Mouse (Mus musculus) cerebellum, adult 2 months (tissue): ENCODE results near the gene Cntnap4. TPM values are rescaled to one million over a fixed set of nuclear protein-coding genes. Genes with fewer than 3 reads are reported as not detected.

Source experiments
- DNase-seq, 2 experiments: peaks; one replicate each; pipeline ENCODE4 v3.0.0; 2021
- H3K27ac ChIP-seq: fragments of 200-500 bp; 2 replicates; pipeline ENCODE4 v1.5.1; 2012; ENCODE audit warnings: low read length, control low read depth, inconsistent platforms; ENCODE audit not compliant: insufficient read depth
- H3K27me3 ChIP-seq: fragments of 200-500 bp; 2 replicates; pipeline ENCODE4 v1.6.1; 2012; ENCODE audit warnings: inconsistent platforms, mild to moderate bottlenecking, low read length, moderate library complexity; ENCODE audit not compliant: control insufficient read depth, insufficient read depth
- H3K4me1 ChIP-seq: fragments of 200-500 bp; 2 replicates; pipeline ENCODE4 v1.6.1; 2011; ENCODE audit warnings: low read length; ENCODE audit not compliant: control insufficient read depth, insufficient read depth
- H3K4me3 ChIP-seq: fragments of 200-500 bp; replicated peaks from 2 replicates; pipeline ENCODE3; 2011; ENCODE audit warnings: mild to moderate bottlenecking, low read depth, low read length, control low read depth; ENCODE audit not compliant: insufficient read depth
- CTCF ChIP-seq: fragments of 200-500 bp; IDR thresholded peaks from 2 replicates; pipeline ENCODE4 v1.5.1; 2011; ENCODE audit warnings: low read depth, mild to moderate bottlenecking, control low read depth, low read length, moderate library complexity, borderline replicate concordance; ENCODE audit not compliant: insufficient read depth
- POLR2A ChIP-seq: fragments of 200-500 bp; IDR thresholded peaks from 2 replicates; pipeline ENCODE4 v1.6.1; 2011; ENCODE audit warnings: low read length, control low read depth, borderline replicate concordance; ENCODE audit not compliant: insufficient read depth
- WGBS: fragments of 180-500 bp; shearing (Covaris S2); methylation state at CpG from one replicate; pipeline ENCODE4 v1.1.7; 2018; 5-methylcytosine and 5-hydroxymethylcytosine counted together
- polyA plus RNA-seq: library from polyadenylated mRNA; depleted of rRNA; stranded (reverse); fragments of >200 nt; gene quantifications from 2 replicates; pipeline ENCODE4 v1.2.3, GENCODE M21; 2012

The Cntnap4 gene
- polyA plus RNA-seq, 1 experiment, result 29.7 TPM

DNA sequence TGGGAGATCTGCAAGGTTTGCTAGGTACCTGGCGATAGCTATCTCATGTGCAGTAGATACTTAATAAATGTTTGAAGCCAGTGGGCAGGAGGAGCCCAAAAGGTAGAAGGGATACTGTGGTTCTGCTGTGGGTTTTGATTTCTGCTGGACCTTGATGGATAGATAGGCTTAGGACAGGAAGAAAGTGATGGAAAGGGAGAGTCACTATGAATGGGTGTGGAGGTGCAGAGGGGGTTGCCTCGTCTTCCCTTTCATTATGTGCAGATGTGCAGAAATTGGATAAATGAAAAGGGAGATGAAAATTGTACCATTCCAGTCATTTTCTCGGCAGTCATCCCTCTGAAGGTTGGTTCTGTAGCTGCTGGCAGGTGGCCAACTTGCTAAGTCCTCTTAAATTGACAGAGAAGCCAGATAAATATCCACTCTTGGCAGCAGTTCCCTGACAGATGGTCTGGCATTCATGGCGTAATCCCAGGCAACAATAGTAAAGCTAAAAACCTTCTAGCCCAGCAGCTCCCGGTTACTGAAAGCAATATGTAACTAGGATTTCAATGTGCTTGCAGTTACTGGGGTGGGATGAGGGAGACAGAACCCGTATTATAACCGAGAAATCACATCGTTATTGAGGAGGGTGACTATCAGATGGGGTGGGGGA is 336.7 kb downstream of the Cntnap4 start:
- peak overlapping the region; percentile 41; the same call in 1 of the 2 replicates for H3K27ac ChIP-seq
- WGBS, result 6% methylated on average over 8 of the region's 8 CpGs

DNA sequence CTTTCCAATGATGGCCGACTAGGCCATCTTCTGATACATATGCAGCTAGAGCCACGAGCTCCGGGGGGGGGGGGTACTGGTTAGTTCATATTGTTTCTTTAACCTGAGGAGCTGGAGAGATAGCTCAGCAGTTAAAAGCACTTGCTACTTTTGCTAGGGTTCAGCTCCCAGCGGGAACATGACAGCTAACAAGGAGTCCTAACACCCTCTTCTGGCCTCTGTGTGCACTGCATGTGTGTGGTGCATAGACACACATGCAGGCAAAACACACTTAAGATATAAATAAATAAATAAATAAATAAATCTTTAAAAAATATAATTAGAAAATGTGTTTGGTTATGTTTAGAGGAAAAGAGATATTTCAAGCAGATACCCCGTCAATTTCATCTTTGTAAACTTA is 339.7 kb downstream of the Cntnap4 start:
- no peaks in the 10 kb centered on the region for H3K27me3 ChIP-seq
- WGBS, result 89% methylated on average over 5 of the region's 5 CpGs
- H3K4me1 ChIP-seq, result peaks cover 10% of the 10 kb centered on the region
- H3K27ac ChIP-seq, result no peak overlapping the region
- H3K4me3 ChIP-seq, result no peak overlapping the region
- TF ChIP-seq CTCF (0 out of 2 replicates have a peak, but pooled peaks have one; percentile 19), POLR2A (no peak)
- DNase-seq, result peak; percentile 26 to 34

More for the DNA sequence above, 336.7 kb downstream of the Cntnap4 start:
- H3K4me3 ChIP-seq, result no peak overlapping the region
- TF ChIP-seq POLR2A (no peak), CTCF (no peak)
- peak; percentile 97 to 98 for DNase-seq
- H3K27me3 ChIP-seq, result no peaks in the 10 kb centered on the region
- H3K4me1 ChIP-seq, result peaks cover 10% of the 10 kb centered on the region

GRCm38 (mm10) chr8:112911422-112911821 is 341.6 kb downstream of the Cntnap4 start:
- Histone ChIP-seq H3K27ac (no peak overlapping the region), H3K4me1 (peaks cover 9% of the 10 kb centered on the region), H3K4me3 (no peak overlapping the region), H3K27me3 (no peaks in the 10 kb centered on the region)
- no peak for DNase-seq
- TF ChIP-seq CTCF (no peak), POLR2A (no peak)

DNA sequence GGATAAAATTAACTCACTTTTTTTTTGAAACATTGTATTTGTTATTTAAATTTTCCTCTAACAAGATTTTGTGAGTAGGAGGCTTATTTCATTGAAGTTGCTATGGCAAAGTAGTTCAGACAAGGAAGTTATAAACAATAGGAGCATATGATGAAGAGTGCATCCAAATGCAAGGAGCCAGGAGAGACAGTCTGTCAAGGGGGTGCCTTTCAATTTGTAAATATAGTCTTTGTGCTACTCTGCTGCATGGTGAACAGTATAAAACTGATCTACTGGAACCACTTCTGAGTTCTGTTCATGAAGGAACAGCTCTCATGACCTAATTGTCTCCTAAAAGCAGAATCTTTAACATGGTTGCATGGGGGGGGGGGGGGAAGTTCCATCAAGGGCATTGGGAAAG is 352.3 kb downstream of the Cntnap4 start:
- no peak for TF ChIP-seq POLR2A
- TF ChIP-seq CTCF, result no peak
- DNase-seq, result no peak

GRCm38 (mm10) chr8:112922789-112923188 is 352.9 kb downstream of the Cntnap4 start:
- no peak overlapping the region for H3K4me3 ChIP-seq
- H3K27me3 ChIP-seq, result no peaks in the 10 kb centered on the region
- no peak for DNase-seq
- H3K27ac ChIP-seq, result no peak overlapping the region
- 89% methylated on average over 5 of the region's 5 CpGs for WGBS
- H3K4me1 ChIP-seq, result no peaks in the 10 kb centered on the region
- TF ChIP-seq CTCF (no peak), POLR2A (no peak)

More for the DNA sequence above, 352.3 kb downstream of the Cntnap4 start:
- no peak overlapping the region for H3K27ac ChIP-seq
- H3K27me3 ChIP-seq, result no peaks in the 10 kb centered on the region
- no peak overlapping the region for H3K4me3 ChIP-seq
- H3K4me1 ChIP-seq, result no peaks in the 10 kb centered on the region
